Mouse (Mus musculus): Measurements from ENCODE around the gene Olfr427. TPM values are rescaled to one million over a fixed set of nuclear protein-coding genes. Genes with fewer than 3 reads are reported as not detected.
"Not testable (repeated sequence)": the region's sequence is repeated elsewhere in the genome, so short reads cannot be mapped to it uniquely, and the experiment has no call there.

Gene Olfr427
- total RNA-seq (2015; ENCODE audit: low replicate concordance) (not detected in 2 replicates), total RNA-seq (2017; ENCODE audit: low replicate concordance) (not detected in 2 replicates)

DNA sequence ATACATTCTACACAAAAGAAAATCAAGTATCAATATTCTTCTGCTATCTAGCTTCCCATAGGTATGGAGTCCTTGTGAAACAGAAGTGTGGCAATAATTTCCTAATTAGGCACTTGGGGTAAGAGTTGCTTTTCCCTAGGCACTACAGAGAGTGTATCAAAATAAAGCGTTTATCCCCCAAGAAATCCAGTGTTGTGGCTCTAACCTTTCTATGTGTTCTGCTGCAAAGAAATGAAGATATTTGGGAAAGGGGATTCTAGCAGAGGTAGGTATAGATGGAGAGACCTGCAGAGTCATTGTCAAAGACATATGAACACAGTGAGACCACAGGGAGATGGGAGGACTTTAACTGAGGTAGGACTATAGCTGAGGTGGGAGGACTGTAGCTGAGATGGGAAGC is at the start of gene Olfr427:
Gene Olfr427 (plus strand): TSS at position 301 of the 400 bp plus-strand sequence.
- no peak for ATAC-seq (replicated peaks; ENCODE audit: low FRiP score, poor library complexity, severe bottlenecking)

DNA sequence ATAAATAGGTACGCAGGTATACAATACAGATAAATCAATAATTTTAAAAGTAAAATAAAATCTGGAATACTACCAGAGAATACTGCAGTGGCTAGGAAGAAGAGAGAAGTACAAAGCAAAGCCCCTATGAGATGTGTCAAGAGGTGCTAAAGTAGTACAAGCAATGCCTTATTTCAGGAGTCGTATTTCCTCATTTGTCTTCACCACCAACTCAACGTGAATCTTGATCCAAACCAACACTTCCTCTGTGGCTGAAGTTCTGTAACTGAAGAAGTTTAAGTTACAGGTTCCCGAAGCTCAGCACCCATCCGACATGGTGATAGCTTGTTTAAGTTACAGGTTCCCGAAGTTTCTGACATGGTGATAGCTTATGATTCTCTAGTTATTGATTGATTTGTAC is 48.5 kb upstream of the Olfr427 start:
- not testable (repeated sequence) for ATAC-seq (replicated peaks; ENCODE audit: low FRiP score, poor library complexity, severe bottlenecking)

DNA sequence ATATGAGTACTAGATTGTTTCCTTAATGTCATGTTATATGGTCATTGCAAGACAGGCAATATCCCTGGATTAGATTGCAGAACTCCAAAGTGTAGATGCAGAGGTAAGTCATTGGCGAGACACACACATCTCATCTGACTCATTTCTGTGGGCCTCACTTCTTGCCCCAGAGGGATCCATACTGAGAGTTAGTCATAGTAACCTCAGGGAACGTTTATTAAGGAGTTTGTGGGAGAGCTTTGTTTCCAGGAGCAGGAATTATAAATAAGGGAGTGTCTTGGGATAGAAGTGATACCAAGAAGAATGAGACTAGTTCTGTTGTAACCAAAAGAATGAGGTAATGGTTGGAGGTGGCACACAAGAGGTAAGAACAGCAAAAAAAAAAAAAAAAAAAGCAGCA is 47.8 kb upstream of the Olfr427 start, which contains the start of gene Olfr432:
Gene Olfr432 (plus strand): TSS at position 313 of the 400 bp plus-strand sequence.
- no peak for ATAC-seq (replicated peaks; ENCODE audit: low FRiP score, poor library complexity, severe bottlenecking)

DNA sequence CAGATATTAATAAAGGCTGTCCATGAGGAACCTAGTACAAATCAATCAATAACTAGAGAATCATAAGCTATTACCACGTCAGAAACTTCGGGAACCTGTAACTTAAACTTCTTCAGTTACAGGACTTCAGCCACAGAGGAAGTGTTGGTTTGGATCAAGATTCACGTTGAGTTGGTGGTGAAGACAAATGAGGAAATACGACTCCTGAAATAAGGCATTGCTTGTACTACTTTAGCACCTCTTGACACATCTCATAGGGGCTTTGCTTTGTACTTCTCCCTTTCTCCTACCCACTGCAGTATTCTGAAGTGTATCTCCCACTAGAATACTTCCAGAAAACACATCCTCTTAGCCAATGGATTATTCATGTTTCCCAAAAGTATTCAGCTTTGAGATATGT is 47.3 kb upstream of the Olfr427 start:
- ATAC-seq (replicated peaks; ENCODE audit: low FRiP score, poor library complexity, severe bottlenecking) = not testable (repeated sequence)

DNA sequence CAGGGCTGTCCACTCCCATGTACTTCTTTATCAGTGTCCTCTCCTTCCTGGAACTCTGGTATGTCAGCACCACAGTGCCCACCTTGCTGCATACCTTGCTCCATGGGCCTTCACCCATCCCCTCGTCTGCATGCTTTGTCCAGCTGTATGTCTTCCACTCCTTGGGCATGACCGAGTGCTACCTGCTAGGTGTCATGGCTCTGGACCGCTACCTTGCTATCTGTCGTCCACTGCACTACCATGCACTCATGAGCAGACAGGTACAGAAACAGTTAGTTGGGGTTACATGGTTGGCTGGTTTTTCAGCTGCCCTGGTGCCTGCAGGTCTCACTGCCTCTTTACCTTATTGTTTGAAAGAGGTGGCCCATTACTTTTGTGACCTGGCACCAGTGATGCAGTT is 46.2 kb upstream of the Olfr427 start:
- ATAC-seq (replicated peaks; ENCODE audit: low FRiP score, poor library complexity, severe bottlenecking) = 0 out of 2 replicates have a peak, but pooled peaks have one; percentile 51

DNA sequence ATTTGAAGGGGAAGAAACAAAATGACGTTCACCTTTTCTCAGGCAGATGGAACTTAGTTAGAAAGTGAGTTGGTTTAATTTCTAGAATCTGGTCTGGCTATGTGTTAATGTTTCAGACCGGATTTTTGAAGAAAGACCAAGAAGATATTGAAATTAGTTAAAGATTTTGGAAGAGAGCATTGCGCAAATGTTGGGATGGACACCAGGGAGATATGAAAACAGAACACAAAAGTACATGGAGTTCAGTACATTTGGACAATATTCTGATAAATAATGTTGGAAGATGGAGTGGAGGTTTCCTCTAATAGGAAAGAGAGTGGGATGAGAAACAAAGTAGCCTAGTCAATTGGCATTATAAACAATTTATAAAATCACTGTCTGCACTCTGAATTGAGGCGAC is 45.2 kb upstream of the Olfr427 start:
- ATAC-seq (replicated peaks; ENCODE audit: low FRiP score, poor library complexity, severe bottlenecking) = no peak

DNA sequence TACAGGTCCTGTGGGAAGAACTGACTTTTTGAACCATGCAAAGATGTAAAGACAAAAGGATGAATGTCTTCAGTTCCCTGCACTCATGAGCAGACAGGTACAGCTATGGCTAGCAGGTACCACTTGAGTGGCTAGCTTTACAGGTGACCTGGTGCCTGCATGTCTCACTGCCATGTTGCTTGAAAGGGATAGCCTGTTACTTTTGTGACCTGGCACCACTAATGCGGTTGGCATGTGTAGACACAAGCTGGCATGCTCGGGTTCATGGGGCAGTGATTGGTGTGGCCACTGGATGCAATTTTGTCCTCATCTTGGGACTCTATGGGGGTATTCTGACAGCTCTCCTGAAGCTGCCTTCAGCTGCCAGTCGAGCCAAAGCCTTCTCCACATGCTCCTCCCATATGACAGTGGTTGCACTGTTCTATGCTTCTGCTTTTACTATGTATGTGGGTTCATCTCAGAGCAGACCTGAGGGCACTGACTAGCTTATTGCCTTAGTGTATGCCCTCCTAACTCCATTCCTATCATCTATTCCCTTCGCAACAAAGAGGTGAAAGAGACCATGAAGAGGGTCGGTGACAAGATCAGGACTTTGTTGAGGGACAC is 44.7 kb upstream of the Olfr427 start:
- ATAC-seq (replicated peaks; ENCODE audit: low FRiP score, poor library complexity, severe bottlenecking) = no peak

DNA sequence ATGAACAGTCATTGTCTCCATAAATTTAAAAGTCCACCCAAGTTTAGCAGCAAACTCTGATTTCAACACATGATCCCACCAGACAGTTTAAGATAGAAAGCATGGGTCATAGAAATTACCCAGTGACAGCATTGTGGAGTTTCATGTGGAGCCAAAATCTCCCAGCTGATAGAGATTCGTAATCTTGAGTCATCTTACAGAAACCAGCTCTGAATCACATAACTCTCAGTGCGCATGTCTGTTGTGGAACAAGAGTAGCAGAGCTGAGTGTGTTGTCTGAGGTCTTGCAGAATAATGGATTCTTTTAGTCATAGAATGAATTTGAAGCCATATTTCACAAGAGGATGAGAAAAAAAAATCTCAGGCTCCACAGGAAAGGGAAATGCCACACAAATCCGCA is 43.7 kb upstream of the Olfr427 start:
- ATAC-seq (replicated peaks; ENCODE audit: low FRiP score, poor library complexity, severe bottlenecking) = no peak

DNA sequence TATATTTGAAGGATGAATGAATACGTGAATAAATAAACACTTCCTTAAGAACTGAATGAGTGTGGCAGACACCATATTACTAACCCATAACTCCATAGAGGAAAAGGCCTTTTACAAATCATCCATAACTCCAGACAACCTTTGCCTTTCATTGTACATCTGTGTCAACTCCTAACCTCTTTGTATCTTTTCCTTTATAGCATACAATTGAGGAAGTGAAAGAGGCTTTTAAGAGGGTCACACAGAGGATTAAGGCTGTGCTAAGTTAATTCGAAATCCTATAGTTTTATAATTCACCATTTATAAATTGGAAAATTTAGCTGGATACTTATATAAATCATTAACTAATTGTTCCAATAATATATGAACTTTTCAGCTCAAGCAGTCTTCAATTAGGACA is 41.4 kb upstream of the Olfr427 start:
- no peak for ATAC-seq (replicated peaks; ENCODE audit: low FRiP score, poor library complexity, severe bottlenecking)

DNA sequence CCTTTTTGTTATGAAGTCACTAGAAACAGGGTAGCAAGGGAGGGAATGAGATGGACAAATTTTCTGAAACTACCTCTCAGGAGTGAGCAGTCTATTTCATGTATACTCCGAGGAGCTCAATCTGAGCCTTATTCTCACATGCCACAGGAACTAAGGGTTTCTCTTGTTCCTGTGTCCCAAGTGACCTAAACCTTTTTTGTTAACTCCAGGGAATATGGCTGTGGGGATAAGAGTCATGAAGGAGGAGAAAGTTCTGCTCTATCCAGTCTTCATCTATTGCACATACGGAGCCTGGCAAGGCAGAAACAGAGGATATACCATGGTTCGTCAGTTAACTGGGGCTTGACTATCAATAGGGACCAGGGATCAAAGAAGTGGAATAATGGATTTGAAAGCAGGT is 30.4 kb upstream of the Olfr427 start, which contains the start of gene Olfr430:
Gene Olfr430 (plus strand): TSS at position 301 of the 400 bp plus-strand sequence.
- ATAC-seq (replicated peaks; ENCODE audit: low FRiP score, poor library complexity, severe bottlenecking) = no peak

DNA sequence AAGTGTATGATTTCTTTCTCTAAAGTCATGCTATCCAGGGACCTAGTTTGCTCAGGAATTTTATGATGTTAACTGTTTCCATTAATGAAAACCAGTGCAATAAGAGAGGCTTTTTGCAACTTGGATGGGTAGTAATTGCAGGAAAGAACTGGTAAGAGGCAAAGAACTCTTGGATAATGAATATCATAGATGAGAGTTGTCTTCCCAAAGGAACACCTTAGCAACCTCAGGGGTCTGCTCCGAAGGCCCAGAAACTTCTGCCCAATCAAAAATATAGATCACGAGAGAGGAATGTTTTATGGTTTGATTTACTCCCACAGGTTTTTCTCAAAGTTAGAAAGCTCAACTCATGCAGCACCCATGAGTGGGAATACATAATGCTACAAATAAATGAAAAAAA is 12.7 kb upstream of the Olfr427 start, which contains the start of gene Olfr429:
Gene Olfr429 (plus strand): TSS at position 301 of the 400 bp plus-strand sequence.
- no peak for ATAC-seq (replicated peaks; ENCODE audit: low FRiP score, poor library complexity, severe bottlenecking)

DNA sequence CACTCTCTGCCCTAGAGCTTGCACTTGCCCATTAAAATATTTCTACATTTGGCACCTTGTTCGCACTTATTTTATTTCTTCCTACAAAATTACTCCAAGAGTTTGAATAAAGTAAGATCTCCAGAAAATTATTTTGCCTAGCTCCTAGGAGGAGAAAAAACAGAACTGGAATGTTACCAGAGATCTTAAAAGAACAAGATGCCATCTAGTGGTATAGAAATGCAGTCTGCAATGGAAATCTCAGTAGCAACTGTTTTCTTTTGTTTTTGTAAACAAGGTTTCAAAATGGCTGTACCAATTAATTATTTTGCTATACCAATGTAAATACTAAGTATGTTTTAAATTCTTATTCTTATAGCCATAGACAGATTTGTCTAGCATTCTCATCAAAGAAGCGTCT is 7.0 kb downstream of the Olfr427 start:
- ATAC-seq (replicated peaks; ENCODE audit: low FRiP score, poor library complexity, severe bottlenecking) = no peak

DNA sequence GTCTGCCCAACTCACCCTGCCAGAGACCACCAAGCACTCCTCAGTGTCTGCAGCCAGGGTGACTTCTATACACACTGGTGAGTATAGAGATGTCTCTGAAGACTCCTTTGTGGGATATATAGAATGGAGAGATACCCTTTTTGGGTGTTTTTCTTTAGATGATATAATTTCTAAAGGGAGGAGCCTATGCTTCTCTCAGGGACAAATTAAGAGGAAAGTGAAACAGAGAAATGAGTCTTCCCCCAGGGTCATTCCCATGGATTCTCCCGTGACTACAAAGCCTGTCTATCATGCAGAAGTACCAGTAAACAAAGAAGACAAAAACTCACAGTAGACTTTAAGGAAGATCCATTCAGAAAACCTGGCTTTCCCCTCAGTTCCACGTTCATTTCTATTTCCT is 24.4 kb downstream of the Olfr427 start, which contains the start of gene Olfr231:
Gene Olfr231 (minus strand): TSS at position 101 of the 400 bp plus-strand sequence.
- ATAC-seq (replicated peaks; ENCODE audit: low FRiP score, poor library complexity, severe bottlenecking) = no peak

DNA sequence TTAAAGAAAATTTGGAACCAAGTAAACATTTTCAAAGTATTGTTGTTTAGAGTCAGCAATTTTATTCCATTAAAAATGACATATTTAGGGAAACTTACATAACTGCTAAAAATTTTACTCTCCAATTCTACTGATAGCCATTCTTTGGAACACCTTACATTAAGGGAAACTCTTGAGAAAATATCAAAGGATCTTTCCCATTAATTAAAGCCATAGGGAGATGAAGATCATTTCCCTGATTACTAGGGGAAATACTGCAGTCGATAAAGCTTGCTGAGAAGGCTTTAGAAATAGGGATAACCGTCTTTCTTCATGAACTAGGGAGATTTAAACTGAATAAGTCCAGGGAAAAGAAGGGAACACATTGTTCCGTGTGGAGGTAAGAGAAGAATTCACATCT is 34.5 kb downstream of the Olfr427 start, which contains the start of gene Olfr424:
Gene Olfr424 (plus strand): TSS at position 301 of the 400 bp plus-strand sequence.
- no peak for ATAC-seq (replicated peaks; ENCODE audit: low FRiP score, poor library complexity, severe bottlenecking)

DNA sequence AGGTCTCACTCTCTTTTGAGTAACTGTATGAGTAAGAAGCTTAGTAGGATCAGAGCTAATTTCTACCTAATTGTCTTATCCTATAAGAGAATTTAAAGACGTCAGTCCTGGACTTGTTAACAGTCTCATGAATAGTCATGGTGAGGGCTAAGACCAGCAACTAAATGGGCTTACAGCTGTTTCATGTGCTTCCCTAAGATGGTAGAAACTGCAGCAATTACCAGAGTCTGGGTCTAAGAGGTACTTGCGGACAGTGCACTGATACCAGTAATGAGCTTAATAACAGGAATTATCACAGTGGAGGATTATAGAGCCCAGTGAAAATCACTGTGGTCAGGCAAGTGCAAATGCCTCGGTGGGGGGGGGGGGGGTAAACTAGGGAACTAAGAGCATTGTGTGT is 35.3 kb downstream of the Olfr427 start:
- ATAC-seq (replicated peaks; ENCODE audit: low FRiP score, poor library complexity, severe bottlenecking) = 0 out of 2 replicates have a peak, but pooled peaks have one; percentile 9

DNA sequence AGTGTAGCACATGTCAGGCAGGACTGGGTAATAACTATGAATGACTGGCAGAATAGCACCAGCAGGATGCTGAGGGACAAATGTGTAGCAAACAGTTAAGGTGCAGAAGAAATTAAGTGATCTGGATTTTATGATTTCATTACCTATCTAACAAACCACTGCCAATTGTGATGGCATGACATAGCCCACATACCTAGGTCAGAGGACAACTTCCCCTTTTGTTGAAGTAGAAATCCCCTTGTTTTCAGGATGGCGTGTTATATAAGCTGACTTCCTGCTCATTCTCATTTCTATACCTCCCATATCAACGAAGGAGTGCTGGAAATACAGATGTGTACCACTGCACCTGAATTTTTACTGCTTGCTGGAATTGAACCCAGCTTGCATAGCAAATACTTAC is 44.7 kb downstream of the Olfr427 start:
- no peak for ATAC-seq (replicated peaks; ENCODE audit: low FRiP score, poor library complexity, severe bottlenecking)

DNA sequence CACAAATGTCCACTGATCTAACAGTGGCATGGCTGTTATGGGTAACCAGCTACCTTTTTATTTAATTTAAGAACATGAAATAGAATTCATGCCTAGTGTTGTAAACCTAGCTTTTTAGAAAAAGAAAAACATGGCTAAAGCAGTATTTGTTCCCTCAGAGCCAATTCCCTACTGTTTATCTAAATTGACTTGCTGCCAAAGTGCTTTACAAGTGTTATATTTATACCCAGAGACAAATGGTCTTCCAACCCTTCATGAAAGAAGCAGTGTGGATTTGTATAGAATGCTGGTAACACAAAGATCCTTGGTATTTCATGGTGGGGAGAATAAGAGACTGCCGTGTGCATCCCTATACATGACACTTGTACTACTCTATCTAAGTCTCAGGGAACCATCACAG is 50.0 kb downstream of the Olfr427 start:
- no peak for ATAC-seq (replicated peaks; ENCODE audit: low FRiP score, poor library complexity, severe bottlenecking)

DNA sequence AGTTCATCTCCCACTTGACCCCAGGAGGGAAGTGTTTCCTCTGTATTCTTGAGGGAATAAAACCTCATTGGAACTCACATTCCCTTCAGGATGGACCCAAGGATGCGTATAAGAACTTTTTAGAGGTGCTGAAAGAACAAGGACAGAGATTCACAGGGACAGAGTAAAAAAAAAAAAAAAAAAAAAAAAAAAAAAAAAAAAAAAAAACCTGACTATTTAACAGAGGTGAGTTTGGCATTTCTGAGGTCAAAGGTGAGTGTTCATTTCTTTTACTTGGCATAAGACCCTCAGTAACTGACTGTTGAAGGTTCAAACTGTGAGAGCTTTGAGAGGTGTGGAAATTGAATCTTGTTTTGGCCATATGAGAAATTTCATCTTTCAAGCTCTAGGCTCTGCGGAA is 52.6 kb downstream of the Olfr427 start:
- no peak for ATAC-seq (replicated peaks; ENCODE audit: low FRiP score, poor library complexity, severe bottlenecking)

Data from erythroblast, adult 5-6 weeks (primary cell).